In the genomic region with DNA sequence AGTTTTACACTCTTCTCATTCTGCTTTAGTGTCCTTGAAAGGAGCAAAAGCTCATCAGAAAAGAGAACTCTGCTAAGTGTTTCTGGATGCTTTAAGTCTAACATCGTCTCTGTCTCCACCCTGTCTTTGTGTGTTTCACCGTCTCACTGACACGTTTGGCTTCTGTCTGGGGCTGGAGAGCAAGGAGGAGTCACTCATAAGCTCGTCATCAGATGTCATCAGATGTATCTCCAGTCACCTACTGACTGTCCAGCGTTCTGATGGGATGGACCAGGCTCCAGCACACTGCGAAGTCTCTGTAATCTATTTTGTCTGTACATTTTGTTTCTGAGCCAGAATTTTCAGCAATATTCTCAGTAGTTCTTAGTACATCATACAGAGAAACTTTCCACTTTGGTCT, we compare ENCODE assay signal across 20 mouse cellular contexts.
DNase-seq lines count a peak whose midpoint lies in the region; ATAC-seq and TF ChIP-seq lines count a peak whose summit lies in the region.
"Had no signal": no experiment of that assay in that cellular context is flagged by ENCODE, and none has a peak within 500 bp of the region (broad histone marks: within the 10 kb centered on the region; RNA-seq: fewer than 3 reads in every experiment).

No protein-coding gene starts in this region.

- peak overlapping the region; percentile 38 for H3K4me2 ChIP-seq in heart, embryonic 13.5 days
- H3K4me2 ChIP-seq in heart, postnatal 0 days (ENCODE audit: low read depth, low read length): peak overlapping the region; percentile 25
- no peak overlapping the region for H3K4me2 ChIP-seq in lung, embryonic 16.5 days (ENCODE audit: low read depth, low read length)
- H3K4me2 ChIP-seq: forebrain, embryonic 13.5 days; hindbrain, embryonic 15.5 days had no signal

- no peak overlapping the region for H3K27ac ChIP-seq in heart, embryonic 13.5 days (replicated peaks)
- H3K27ac ChIP-seq in heart, postnatal 0 days (ENCODE audit: low read depth): no peak overlapping the region
- H3K27ac ChIP-seq in lung, embryonic 16.5 days (ENCODE audit: low read length): no peak overlapping the region
- H3K27ac ChIP-seq in gastrocnemius, adult 2 months: no peak overlapping the region
- H3K27ac ChIP-seq: embryonic facial prominence, embryonic 10.5 days; forebrain, embryonic 13.5 days; hindbrain, embryonic 15.5 days had no signal

- no peaks in the 10 kb centered on the region for H3K27me3 ChIP-seq in heart, embryonic 13.5 days (replicated peaks)
- H3K27me3 ChIP-seq in heart, postnatal 0 days (ENCODE audit: control insufficient read depth, insufficient read depth, low read length): no peaks in the 10 kb centered on the region
- no peaks in the 10 kb centered on the region for H3K27me3 ChIP-seq in lung, embryonic 16.5 days (ENCODE audit: control insufficient read depth, insufficient read depth, low read depth, low read length)
- H3K27me3 ChIP-seq: forebrain, embryonic 13.5 days; hindbrain, embryonic 15.5 days had no signal

- ATAC-seq in heart, embryonic 13.5 days (ENCODE audit: extremely low read depth, insufficient number of reproducible peaks, low FRiP score, low TSS enrichment): no peak
- ATAC-seq in heart, postnatal 0 days (ENCODE audit: insufficient read depth, low read depth): 0 out of 2 replicates have a peak, but pooled peaks have one; percentile 33
- peak; percentile 69; the same call in 1 of the 2 replicates for ATAC-seq in lung, embryonic 16.5 days (ENCODE audit: low read depth)
- ATAC-seq: forebrain, embryonic 13.5 days; forebrain, postnatal 0 days had no signal

- DNase-seq in heart, postnatal 14 days: no peak
- DNase-seq in heart, postnatal 0 days (ENCODE audit: low spot score): no peak
- no peak for DNase-seq in heart, adult 9 months (ENCODE audit: low spot score in 2 of 2)
- DNase-seq in lung, postnatal 10 days: no peak
- DNase-seq in gastrocnemius, adult 2 months: no peak
- DNase-seq: adrenal gland, adult 2 months; adrenal gland, postnatal 25 days; cerebellum, adult 18-20 months; cerebellum, adult 9-11 months; cerebellum, postnatal 36 days; forebrain, postnatal 0 days; gastrocnemius, postnatal 25 days; heart, adult 18-20 months; kidney, adult 11 months; kidney, adult 9 months had no signal

- intact Hi-C loops in heart, postnatal 14 days (cut with DNase I): no loop called here
- intact Hi-C loops in gastrocnemius, adult 2 months (cut with DNase I): no loop called here

- H3K4me3 ChIP-seq in heart, embryonic 13.5 days: no peak overlapping the region; the same call in 1 of the 2 replicates
- no peak overlapping the region for H3K4me3 ChIP-seq in heart, postnatal 0 days (ENCODE audit: low read depth, low read length)
- H3K4me3 ChIP-seq in lung, embryonic 16.5 days (ENCODE audit: low read length): no peak overlapping the region
- no peak overlapping the region for H3K4me3 ChIP-seq in gastrocnemius, adult 2 months
- H3K4me3 ChIP-seq: embryonic facial prominence, embryonic 10.5 days; forebrain, embryonic 13.5 days; hindbrain, embryonic 15.5 days had no signal

- H3K9ac ChIP-seq in heart, embryonic 13.5 days: no peak overlapping the region
- no peak overlapping the region for H3K9ac ChIP-seq in heart, postnatal 0 days (replicated peaks; ENCODE audit: low read depth, low read length)
- no peak overlapping the region for H3K9ac ChIP-seq in lung, embryonic 16.5 days (ENCODE audit: low read length)
- H3K9ac ChIP-seq: forebrain, embryonic 13.5 days; forebrain, postnatal 0 days; hindbrain, embryonic 15.5 days had no signal

- H3K4me1 ChIP-seq in heart, embryonic 13.5 days: peaks cover 24% of the 10 kb centered on the region
- peaks cover 7% of the 10 kb centered on the region for H3K4me1 ChIP-seq in heart, postnatal 0 days (ENCODE audit: control insufficient read depth, insufficient read depth)
- H3K4me1 ChIP-seq in lung, embryonic 16.5 days (replicated peaks; ENCODE audit: control insufficient read depth, insufficient read depth, low read length): no peaks in the 10 kb centered on the region; the same call in 1 of the 2 replicates
- H3K4me1 ChIP-seq: forebrain, embryonic 13.5 days; hindbrain, embryonic 15.5 days had no signal

- H3K36me3 ChIP-seq in heart, embryonic 13.5 days: no peaks in the 10 kb centered on the region
- H3K36me3 ChIP-seq in heart, postnatal 0 days (replicated peaks; ENCODE audit: control insufficient read depth, insufficient read depth, low read length): no peaks in the 10 kb centered on the region
- no peaks in the 10 kb centered on the region for H3K36me3 ChIP-seq in lung, embryonic 16.5 days (ENCODE audit: control insufficient read depth, insufficient read depth, low read length)
- H3K36me3 ChIP-seq: embryonic facial prominence, embryonic 10.5 days; hindbrain, embryonic 15.5 days had no signal

- H3K9me3 ChIP-seq in heart, embryonic 13.5 days: no peaks in the 10 kb centered on the region
- H3K9me3 ChIP-seq in heart, postnatal 0 days (replicated peaks; ENCODE audit: control insufficient read depth, low read length): no peaks in the 10 kb centered on the region
- H3K9me3 ChIP-seq in lung, embryonic 16.5 days (ENCODE audit: control insufficient read depth, low read length): no peaks in the 10 kb centered on the region
- H3K9me3 ChIP-seq: forebrain, embryonic 13.5 days; hindbrain, embryonic 15.5 days had no signal

- no peak for TF ChIP-seq EP300 in heart, postnatal 0 days (IDR thresholded peaks at IDR 0.05; ENCODE audit: low read depth)

- TF ChIP-seq CTCF in heart, postnatal 0 days (IDR thresholded peaks at IDR 0.05; ENCODE audit: low read depth): no peak
- no peak for TF ChIP-seq CTCF in gastrocnemius, adult 2 months (IDR thresholded peaks at IDR 0.05)

- WGBS in heart, embryonic 13.5 days: 30% methylated on average over 6 of the region's 6 CpGs
- WGBS in heart, postnatal 0 days: 20% methylated on average over 6 of the region's 6 CpGs
- 27% methylated on average over 6 of the region's 6 CpGs for WGBS in lung, embryonic 16.5 days
